Mouse (Mus musculus) small intestine, adult 2 months (tissue): Measurements from ENCODE around the gene Ankrd13d.

Source experiments
- CTCF ChIP-seq: fragments of 200-500 bp; IDR thresholded peaks from 2 replicates; pipeline ENCODE4 v1.5.1; 2012; ENCODE audit warnings: low read depth, mild to moderate bottlenecking, control low read depth, inconsistent platforms, low read length, moderate library complexity, mixed read lengths; ENCODE audit not compliant: insufficient replicate concordance, insufficient read length; ENCODE audit errors: extremely low read depth
- POLR2A ChIP-seq: fragments of 200-500 bp; IDR thresholded peaks from 2 replicates; pipeline ENCODE4 v1.6.1; 2012; ENCODE audit warnings: low read depth, mild to moderate bottlenecking, control low read depth, inconsistent platforms, low read length, moderate library complexity

- no peak for TF ChIP-seq CTCF
- TF ChIP-seq POLR2A: no peak
Observed at GRCm38 (mm10) chr19:4300271-4300704, 17.4 kb upstream of the Ankrd13d start.
